Mouse (Mus musculus) megakaryocyte-erythroid progenitor cell, adult 5 weeks (primary cell): Measurements from ENCODE around the gene Odc1. TPM values are rescaled to one million over a fixed set of nuclear protein-coding genes. Genes with fewer than 3 reads are reported as not detected.

ENCODE experiments used
- polyA plus RNA-seq: library from polyadenylated mRNA; stranded (reverse); fragments of >175 nt; gene quantifications from 2 replicates; pipeline ENCODE4 v1.2.3, GENCODE M21; 2012

Gene Odc1
- polyA plus RNA-seq: 82.7 and 89.3 TPM in 2 replicates

GRCm38 (mm10) chr12:17544209-17545106 lies at the start of gene Odc1:
Gene Odc1, plus strand, starts transcription at chr12:17544794.

Other genes with a start within 250 kb of the Odc1 start
- not detected in 2 replicates for gene Atp6v1c2, start 215.4 kb upstream of the Odc1 start, polyA plus RNA-seq
- 7.2 and 7.7 TPM in 2 replicates for gene Nol10, start 196.3 kb upstream of the Odc1 start, polyA plus RNA-seq
- gene Hpcal1, start 146.1 kb downstream of the Odc1 start, polyA plus RNA-seq: 19.6 and 23.7 TPM in 2 replicates